Mouse (Mus musculus): ENCODE data around the gene Arrdc1.
"Not testable (repeated sequence)": the region's sequence is repeated elsewhere in the genome, so short reads cannot be mapped to it uniquely, and the experiment has no call there.

Gene Arrdc1

DNA sequence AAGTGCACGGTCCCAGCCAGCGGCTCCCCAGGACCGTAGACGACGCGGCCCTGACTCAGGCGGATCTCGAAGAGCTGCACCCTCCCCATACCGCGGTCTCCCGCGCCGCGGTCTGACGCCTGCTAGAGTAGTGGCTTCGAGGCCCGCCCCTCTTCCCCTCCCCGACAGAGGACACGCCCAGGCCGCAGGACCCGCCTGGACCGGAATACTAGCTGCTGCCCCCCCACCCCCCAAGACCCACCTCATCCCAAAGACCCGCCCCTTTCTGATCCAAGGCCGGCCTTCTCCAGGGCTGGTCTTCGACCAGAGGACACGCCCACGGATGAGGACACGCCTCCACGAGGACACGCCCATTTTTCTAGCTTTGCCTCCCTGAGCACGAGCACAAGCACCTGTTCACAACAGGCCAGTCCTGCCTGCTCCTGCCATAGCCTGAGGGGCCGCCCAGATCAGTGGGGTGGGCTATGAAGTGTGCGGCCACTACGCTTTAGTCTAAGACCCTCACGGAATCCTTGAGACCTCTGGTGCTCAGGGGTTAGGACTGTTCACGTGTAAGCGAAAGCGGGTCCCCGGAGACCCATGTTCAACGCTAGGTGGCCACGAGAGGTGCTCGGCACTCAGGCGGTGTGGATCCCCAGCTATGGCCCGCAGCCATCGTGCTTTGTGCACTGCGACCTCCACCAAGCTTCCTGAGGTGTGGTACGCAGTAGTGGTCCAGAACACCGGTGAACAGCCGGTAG, at the start of gene Arrdc1:
TSS of gene Arrdc1 (minus strand) at position 196 of the 740 bp plus-strand sequence.
- DNase-seq (ENCODE audit: low spot score), result peak; percentile 73

DNA sequence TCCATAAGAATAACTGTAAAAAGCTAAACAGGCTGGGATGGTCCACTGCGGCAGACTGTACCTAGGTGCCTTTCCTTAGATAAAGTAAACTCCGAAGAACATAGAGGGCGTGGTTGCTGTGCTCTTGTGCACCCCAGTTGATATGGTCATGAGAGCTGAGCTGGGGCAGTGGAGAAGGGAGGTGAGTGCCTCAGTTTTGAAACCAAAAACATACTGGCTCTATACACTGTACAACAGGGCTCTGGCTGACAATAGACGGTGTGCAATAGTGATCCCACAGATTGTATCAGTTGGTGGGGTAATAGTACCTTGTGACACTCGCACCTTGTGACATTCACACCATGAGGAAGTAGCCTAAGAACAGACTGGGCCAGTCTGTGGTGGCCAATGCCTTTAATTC, 41.9 kb upstream of the Arrdc1 start:
- DNase-seq (ENCODE audit: low spot score), result peak; percentile 34

DNA sequence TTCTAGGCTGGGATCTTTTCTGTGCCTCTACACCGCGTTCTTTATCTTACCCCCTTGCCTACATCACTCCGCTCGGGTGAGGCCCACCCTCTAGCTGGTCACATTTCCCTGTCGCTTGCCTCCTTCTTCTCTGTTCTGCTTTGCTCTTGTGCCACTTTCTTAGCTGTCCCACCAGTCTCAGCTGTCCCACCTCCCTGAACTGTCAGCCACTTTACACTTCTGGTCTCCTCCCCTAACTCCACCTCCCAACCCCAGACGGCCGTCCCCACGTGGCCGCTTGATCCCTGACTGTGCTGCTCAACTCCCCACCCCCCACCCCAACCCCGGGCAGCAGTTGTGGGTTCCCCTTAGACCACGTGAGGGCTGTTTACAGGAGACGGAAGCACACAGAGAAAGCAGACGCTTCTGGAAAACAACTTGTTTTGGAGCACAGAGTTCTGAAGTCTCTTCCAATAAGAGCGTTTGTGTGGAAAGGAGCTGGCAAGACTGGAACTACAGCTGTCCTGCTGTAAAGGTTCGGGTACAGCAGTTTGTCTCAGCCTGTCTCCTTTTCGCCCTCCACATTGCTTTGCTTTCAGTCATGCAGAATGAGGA, 40.7 kb upstream of the Arrdc1 start, which contains the start of gene Pnpla7:
TSS of gene Pnpla7 (plus strand) at position 330 of the 594 bp plus-strand sequence.
- DNase-seq (ENCODE audit: low spot score), result peak; percentile 87

DNA sequence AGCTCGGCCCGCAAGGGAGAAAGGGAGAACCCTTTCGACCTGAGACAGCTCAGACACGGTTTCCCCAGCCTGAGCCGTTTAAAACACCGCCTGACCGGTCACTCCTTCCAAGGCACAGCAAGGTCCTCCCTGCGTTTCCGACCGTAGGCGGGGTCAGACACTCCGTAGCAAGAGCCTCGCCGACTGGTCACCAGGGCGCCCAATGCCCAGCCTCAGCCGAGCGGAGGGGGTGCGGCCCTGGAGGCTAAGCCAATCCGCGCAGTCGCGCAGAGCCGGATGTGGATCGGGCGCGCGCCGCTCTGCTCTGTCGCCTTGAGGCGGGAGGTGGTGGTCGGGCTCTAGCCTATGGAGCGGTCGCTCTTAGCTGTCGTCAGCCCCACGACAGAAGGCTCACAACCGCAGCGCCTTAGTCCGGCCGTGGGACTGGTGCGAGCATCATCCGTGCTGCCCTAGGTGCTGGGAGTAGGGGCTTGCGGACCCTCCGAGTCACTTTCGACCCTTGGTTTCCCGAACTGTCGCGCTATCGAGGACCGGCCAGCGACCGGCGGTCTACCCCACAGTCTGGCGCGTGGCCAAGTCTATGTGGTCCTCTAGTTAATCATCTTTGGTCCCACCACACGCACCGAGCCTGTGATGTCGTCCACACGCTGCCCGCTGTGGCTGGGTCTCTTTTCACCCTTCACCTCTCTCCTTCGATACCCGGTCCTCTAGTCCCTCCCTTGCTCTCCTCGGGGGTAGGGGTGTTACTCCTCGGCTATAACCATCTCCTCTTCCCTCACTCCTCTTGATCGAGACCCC, 40.1 kb upstream of the Arrdc1 start, which contains the start of gene Mrpl41:
TSS of gene Mrpl41 (minus strand) at position 193 of the 798 bp plus-strand sequence.
- DNase-seq (ENCODE audit: low spot score), result peak; percentile 93

DNA sequence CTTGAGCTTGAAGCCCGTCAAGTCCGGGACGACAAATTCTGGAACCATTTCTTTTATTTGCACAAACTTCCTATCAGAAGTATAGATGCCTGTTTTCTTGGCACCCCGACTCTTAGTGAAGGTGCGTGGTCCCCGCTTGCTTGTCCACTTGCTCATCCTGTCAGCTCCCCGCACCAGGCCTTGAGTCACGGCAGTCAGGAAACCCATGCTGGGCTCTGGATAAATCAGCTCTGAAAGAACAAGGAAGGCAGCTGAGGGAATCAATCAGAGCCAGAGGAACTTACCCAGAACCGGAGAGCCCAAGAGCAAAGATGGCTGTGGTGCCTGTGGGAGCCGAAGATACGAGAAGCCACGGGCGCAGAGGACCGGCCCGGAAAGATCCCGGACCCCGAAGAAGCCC, 39.4 kb upstream of the Arrdc1 start:
- DNase-seq (ENCODE audit: low spot score), result not testable (repeated sequence)

DNA sequence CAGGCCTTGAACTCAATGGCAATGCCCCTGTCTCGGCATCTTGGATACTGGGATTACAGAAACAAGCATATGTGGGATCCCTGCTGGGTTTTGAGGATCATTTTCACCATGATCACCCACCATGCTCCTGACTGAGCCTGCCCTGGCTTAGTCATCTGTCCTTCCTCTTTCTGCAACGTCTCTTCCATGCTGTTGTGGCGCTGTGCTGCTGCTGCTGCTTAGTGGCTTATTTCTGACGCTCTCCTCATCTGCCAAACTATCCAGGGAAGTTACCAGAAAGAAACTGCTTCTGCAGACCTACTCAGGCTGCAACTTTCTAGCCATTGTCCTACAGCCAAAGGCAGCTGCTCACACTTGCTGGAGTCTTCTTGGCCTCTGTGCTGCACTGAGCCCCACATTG, 35.3 kb upstream of the Arrdc1 start:
- DNase-seq (ENCODE audit: low spot score), result no peak

DNA sequence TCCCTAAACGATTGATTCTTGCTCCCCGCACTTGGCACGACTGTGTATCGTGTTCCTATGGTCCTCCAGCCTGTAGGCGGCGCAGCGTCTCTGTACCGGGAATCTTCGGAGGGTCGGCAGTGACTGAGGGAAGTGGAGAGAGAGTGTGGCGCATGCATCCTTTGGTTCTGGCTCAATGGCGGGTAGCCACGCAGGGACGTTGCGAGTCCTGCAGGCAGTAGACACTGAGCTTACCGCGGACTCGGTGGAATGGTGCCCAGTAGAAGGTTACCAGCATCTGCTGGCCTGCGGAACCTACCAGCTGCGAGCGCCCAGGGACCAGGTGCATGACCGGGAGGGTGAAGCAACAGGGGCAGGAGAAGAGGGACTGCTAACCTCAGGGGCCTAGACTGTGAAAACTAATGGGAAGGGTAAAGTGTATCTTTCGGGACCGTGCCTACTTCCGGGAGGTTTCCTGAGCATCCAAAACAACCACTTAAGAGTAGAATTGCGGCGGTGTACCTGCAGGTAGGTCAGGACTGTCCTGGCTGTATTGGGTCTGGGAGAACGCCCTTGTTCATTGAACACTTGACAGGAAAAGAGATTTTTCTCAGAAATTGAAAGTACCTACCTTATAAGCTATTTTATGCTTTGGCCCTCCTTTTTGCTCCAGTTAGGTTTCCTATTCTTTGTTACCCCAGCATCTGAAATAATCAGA, 27.4 kb upstream of the Arrdc1 start, which contains the start of gene Dph7:
TSS of gene Dph7 (plus strand) at position 97 of the 697 bp plus-strand sequence.
- peak; percentile 79 for DNase-seq (ENCODE audit: low spot score)

DNA sequence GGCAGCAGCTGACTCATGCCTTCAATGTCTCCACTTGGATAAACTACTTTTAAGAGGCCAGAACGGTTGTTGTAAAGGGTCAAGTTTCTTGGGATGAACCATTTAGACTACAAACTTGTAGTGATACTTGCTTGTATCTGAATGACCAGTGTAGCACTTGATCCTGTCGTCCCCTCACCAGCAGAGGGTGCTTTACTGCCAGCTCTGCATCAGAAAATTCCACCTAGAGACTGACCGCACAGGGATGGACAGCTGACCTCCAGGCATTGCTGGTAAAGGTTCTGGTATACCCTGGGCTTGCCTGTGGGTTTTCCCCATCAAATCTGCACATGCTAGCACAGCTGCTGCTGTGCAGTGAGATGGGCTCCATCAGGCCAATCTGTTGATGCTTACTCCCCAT, 25.9 kb upstream of the Arrdc1 start:
- peak; percentile 31 for DNase-seq (ENCODE audit: low spot score)

DNA sequence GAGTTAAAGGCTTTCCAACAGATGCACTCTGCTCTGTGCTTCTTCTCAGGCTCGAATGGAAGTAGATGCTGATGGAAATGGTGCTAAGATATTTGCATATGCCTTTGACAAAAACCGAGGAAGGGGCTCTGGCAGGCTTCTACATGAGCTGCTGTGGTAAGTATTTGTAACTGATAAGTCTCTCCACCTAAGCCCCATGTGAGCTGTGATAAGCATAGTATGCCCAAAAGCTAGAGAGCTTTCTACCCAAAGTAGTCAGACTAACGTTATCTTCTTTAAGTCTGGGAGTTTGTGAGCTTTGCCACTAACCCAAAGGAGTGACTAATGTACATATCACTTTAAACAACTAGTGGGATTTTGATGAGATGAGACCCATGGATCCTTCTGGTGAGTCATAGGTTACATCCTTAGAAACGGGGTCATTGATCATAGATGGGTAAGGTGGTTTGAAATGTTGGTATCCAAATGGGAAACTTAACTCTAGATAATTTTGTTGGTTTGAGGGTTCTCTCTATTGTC, 17.5 kb upstream of the Arrdc1 start:
- DNase-seq (ENCODE audit: low spot score), result no peak

DNA sequence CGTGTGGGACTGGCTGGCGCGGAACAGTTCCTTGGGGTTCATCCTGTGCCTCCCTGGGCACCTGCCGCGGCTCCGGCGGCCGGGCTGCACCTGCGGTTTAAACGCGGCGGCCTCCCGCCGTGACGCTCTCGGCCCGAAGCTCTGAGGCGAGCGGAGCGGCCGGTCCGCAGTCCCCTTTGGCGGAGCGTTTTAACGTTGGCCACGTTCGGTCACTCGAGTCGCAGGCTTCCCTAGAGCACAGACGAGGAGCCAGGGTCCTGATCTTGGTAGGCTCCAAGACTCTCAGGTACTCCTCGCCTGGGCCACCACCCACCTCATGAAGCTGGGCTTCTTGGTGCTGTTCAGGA, 15.1 kb upstream of the Arrdc1 start:
- DNase-seq (ENCODE audit: low spot score), result no peak

DNA sequence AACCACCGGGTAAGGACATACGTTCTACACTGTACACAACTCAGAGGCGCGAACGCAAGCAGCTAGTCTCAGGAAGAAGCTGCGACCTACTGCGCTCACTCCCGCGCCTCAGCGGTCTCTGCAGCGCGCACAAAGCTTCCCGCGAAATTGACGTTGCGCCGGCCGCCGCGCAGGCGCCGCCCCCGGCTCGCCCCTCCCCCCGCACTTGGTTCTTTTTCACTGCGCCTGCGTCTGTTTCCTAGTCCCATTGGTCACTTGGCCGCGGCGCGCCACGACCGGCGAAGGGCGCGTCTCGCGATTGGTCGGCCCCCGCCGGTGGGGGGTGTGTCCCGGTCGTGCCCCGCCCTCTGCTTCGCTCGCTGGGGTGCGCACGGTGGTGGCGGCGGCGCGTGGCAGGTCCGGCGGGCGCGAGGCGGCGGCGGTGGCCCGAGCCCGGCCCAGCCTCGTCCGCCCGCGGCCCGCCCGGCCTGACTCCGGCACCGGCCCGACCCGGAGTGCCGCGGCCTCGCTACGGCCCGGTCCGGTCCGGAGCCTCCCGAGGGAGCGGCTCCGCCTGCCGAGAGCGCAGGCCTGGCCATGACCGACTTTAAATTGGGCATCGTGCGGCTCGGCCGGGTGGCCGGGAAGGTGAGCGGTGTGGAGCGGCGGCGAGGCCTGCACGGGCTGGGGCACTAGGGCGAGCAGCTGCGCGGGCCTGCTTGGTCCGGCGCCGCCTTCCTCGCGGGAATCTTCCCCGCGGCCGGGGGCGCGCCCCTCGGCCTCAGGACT, 14.6 kb upstream of the Arrdc1 start, which contains the start of gene Zmynd19:
TSS of gene Zmynd19 (plus strand) at position 372 of the 768 bp plus-strand sequence.
- peak; percentile 94 for DNase-seq (ENCODE audit: low spot score)

DNA sequence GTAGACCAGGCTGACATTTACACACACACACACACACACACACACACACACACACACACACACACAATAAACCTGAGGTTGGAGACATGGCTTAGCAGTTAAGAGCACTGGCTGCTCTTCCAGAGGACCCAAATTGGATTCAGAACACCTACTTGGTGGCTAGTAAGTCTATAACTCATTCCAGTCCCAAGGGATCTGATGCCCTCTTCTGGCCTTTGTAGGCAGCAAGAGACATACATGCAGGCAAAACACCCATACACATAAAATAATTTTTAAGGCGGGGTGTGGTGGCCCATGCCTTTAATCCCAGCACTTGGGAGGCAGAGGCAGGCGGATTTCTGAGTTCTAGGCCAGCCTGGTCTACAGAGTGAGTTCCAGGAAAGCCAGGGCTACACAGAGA, 9.3 kb upstream of the Arrdc1 start:
- DNase-seq (ENCODE audit: low spot score), result not testable (repeated sequence)

DNA sequence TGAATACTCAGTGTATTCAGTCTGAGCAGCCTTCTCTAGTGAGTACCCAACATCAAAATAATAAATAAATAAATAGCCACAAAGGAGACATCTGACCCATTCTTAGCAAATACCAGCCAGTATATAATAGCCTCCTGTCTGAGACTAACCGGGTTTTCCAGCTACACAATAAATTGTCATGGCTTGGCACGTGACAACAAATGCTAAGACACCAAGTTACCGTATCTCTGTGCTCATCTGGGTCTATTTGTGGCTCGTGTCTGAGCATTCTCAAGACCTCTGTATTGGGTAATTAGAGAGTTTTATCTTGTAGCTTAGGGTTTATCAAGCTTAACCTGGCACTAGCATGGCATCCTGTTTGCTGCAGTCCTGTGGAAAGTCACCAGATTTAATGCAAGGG, 7.0 kb upstream of the Arrdc1 start:
- no peak for DNase-seq (ENCODE audit: low spot score)

DNA sequence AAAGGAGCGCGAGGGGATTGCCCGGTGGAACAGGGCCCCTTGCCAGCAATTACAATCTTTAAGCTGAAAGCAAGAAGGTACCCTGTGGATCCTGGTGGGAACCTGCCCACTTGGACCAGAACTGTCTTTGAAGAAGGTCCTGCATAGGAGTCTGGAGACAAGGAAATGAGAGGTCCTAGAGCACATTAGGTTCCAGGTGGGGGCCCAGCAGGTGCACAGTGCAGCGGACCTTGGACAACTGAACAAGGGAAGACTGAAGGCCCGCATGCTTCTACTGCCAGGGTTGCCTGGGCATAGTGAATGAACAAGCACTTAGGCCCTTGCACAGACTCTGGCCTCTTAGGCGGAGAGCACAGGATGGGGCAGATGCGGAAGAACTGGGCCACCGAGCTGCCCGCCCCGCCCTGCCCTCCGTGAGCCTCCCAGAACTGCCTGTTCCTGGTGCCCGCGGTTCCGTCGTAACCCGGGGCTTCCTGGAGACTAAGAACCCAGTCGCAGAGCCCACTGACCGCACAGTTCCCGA, 550 bp downstream of the Arrdc1 start:
- DNase-seq (ENCODE audit: low spot score), result no peak

DNA sequence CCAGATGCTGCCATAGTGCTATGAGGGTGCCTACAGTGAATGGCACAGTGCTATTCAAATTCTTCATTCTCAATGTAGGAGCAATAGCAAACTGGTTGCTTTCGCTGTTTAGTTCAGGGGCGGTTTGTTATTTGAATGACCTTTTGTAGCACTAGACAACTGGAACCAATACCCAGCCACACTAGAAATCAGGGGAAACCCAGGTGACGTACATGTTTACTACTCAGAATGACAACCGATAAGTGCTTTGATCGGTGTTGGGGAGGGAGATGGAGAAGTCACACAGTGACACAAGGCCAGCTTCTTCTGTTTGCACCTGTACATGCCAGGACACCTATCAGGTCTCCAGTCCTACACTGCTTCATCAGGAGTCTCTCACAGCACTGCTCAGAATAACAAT, 5.5 kb downstream of the Arrdc1 start:
- DNase-seq (ENCODE audit: low spot score), result no peak

DNA sequence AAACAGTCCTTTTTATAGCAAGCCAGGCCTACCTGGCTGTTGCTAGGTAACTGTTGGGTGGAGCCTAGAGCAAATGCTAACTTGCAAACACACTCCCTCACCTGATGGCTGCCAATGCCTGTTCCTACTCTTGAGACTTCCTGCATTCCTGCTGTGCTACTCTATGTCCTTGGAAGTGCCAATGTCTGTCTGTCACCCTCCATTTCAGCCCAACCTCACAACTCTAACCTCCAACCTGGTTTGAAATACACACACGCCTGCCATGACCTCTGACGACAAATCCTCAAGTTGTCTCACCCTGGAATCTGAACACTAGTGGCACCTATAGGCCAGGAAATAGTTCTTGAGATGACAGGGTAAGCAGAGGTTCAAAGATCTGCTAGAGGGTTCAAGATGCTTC, 5.9 kb downstream of the Arrdc1 start:
- no peak for DNase-seq (ENCODE audit: low spot score)

DNA sequence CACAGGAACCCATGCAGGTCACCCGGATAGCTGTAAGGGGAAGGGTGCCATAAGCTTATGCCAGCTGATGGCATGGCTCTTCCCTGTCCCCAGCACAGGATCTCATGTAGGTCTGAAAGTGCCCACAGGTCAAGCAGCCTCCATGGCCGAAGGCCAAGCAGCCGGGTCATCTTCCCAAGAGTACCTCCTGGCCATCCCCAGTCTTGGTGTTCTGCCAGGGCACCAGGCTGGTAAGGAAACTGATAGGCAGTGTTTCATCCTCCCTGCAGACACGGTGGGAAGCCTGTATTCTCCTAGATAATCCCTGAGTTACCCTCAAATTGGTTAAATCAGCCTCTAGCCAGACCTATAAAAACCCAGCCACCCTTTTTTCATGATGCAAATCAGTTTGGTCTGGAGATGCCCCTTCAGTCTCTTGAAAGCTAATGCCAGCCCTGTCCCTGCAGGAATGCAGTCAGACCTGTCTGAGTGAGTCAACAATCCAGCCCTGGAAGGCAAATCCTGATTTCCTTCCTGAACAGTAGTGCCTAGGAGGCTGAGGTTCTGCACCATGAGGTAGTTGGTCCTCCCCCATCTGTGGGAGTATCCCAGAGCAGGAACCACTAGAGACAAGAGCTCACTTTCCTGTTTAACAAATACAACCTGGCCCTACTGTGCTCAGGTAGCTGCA, 7.1 kb downstream of the Arrdc1 start:
- DNase-seq (ENCODE audit: low spot score), result no peak

DNA sequence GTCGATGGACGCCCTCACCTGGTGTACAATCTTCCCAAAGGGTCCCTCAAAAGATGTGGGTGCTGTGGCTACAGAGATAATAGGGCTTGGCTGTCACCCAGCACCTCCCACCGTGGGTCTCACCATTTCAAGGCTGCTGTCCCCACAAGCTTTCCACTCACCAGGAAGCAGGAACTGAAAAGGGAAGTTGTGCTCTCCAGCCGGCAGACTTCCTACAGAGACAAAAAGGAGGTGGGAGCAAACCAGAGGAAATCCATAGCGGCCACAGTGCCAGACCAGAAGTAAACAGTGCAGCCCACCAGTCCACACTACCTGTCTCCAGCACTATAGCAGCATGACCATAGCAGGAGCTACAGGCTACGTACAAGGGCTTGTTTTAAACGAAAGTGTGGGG, 8.1 kb downstream of the Arrdc1 start:
- DNase-seq (ENCODE audit: low spot score), result no peak

DNA sequence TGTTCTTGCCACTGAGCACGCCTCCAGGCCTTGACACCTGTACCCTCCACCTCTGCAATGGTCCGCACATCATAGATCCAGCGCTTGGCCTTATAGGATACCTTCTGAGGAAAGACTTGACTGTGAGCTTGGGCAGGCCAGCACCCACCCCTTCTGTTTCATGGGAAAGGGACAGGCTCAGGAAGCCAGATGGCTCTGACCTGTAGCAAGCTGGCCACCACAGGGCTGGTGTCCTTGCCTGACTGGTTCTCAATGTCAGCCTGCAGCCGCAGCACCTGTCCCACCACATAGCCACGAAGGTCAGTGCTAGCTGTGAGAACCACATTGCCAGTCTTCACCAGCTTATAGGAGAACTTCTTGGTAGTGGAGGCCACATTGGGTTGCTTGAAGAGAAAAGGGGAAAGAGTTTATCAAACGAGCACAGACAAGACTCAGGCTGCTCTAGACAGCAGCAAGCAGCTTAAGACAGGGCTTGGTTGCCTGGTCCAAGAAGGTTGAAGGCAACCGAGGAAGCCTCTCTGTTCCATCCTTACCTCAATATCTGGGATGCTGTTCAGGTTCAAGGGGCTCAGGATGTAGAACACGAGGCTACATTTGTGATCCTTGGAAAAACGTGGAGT, 8.6 kb downstream of the Arrdc1 start:
- DNase-seq (ENCODE audit: low spot score), result no peak

DNA sequence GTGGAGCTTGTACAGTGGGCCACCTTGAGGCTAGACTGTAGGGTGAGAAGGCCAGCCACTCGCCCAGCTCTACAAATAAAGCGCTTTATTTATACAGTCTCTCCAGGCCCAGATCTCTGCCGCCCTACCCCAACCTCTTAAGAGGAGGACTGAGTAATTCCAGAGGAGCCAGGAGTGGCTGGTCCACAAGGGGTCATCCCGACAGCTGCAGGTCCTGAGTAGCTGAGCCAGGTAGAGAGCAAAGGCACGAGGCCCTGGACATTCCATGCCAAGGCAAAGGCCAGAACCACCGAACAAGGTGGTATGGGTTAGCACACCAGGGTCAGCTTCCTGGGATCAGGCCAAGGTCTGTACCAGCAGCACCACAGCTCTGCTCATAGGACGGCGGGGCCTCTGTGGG, 9.8 kb downstream of the Arrdc1 start:
- DNase-seq (ENCODE audit: low spot score), result no peak
